Mouse (Mus musculus) cerebellum, adult 2 months (tissue): ENCODE data around the gene Eif3k.

Experiments used
- CTCF ChIP-seq: fragments of 200-500 bp; IDR thresholded peaks from 2 replicates; pipeline ENCODE4 v1.5.1; 2011; ENCODE audit warnings: low read depth, mild to moderate bottlenecking, control low read depth, low read length, moderate library complexity, borderline replicate concordance; ENCODE audit not compliant: insufficient read depth
- POLR2A ChIP-seq: fragments of 200-500 bp; IDR thresholded peaks from 2 replicates; pipeline ENCODE4 v1.6.1; 2011; ENCODE audit warnings: low read length, control low read depth, borderline replicate concordance; ENCODE audit not compliant: insufficient read depth

GRCm38 (mm10) chr7:28950346-28951037 lies 31.2 kb downstream of the Eif3k start:
- TF ChIP-seq POLR2A (no peak), CTCF (no peak)
